Mouse (Mus musculus): ENCODE results near the gene Tgm5. TPM values are rescaled to one million over a fixed set of nuclear protein-coding genes. Genes with fewer than 3 reads are reported as not detected.
"Not testable (repeated sequence)": the region's sequence is repeated elsewhere in the genome, so short reads cannot be mapped to it uniquely, and the experiment has no call there.

Tgm5 gene
- total RNA-seq (2021), result under 1 TPM; 0.14 to 0.20 TPM

GRCm38 (mm10) chr2:121085480-121086185, at the start of gene Tgm5:
Gene Tgm5 (minus strand): TSS chr2:121085841.
- peak; percentile 14 for DNase-seq
- intact Hi-C loops (cut with DNase I), result no loop called here

- DNase-seq, result no peak
- intact Hi-C loops (cut with DNase I), result no loop called here
Measured at GRCm38 (mm10) chr2:121132822-121133221, 47.2 kb upstream of the Tgm5 start.

GRCm38 (mm10) chr2:121128865-121129620, 43.4 kb upstream of the Tgm5 start:
- no peak for DNase-seq
- intact Hi-C loops (cut with DNase I), result no loop called here

GRCm38 (mm10) chr2:121127536-121127935, 41.9 kb upstream of the Tgm5 start:
- no peak for DNase-seq
- intact Hi-C loops (cut with DNase I), result no loop called here

GRCm38 (mm10) chr2:121126302-121126701, 40.7 kb upstream of the Tgm5 start:
- intact Hi-C loops (cut with DNase I); DNase-seq: not testable (repeated sequence)

GRCm38 (mm10) chr2:121119260-121119659, 33.6 kb upstream of the Tgm5 start:
- no peak for DNase-seq
- intact Hi-C loops (cut with DNase I), result no loop called here

GRCm38 (mm10) chr2:121115418-121115817, 29.8 kb upstream of the Tgm5 start:
- intact Hi-C loops (cut with DNase I), result no loop called here
- DNase-seq, result no peak

GRCm38 (mm10) chr2:121109695-121110094, 24.1 kb upstream of the Tgm5 start, which contains the start of gene Tgm7:
Gene Tgm7 (minus strand): TSS chr2:121109795.
- no peak for DNase-seq
- intact Hi-C loops (cut with DNase I), result no loop called here

- no peak for DNase-seq
- intact Hi-C loops (cut with DNase I), result no loop called here
Measured at GRCm38 (mm10) chr2:121105940-121106339, 20.3 kb upstream of the Tgm5 start.

- intact Hi-C loops (cut with DNase I), result loop anchor here (5.0 kb wide), 1 partner anchor 60 kb away; no protein-coding TSS in a partner anchor
- DNase-seq, result peak; percentile 71
Measured at GRCm38 (mm10) chr2:121102051-121102450, 16.4 kb upstream of the Tgm5 start.

GRCm38 (mm10) chr2:121089751-121090150, 4.1 kb upstream of the Tgm5 start:
- intact Hi-C loops (cut with DNase I), result no loop called here
- DNase-seq, result no peak

GRCm38 (mm10) chr2:121088507-121088906, 2.9 kb upstream of the Tgm5 start:
- intact Hi-C loops (cut with DNase I), result no loop called here
- no peak for DNase-seq

- intact Hi-C loops (cut with DNase I), result no loop called here
Measured at GRCm38 (mm10) chr2:121082626-121083025, 3.0 kb downstream of the Tgm5 start.

GRCm38 (mm10) chr2:121074747-121075146, 10.9 kb downstream of the Tgm5 start:
- DNase-seq, result no peak

More at GRCm38 (mm10) chr2:121082626-121083025, 3.0 kb downstream of the Tgm5 start:
- DNase-seq, result no peak

GRCm38 (mm10) chr2:121071871-121072270, 13.8 kb downstream of the Tgm5 start:
- intact Hi-C loops (cut with DNase I), result no loop called here

More at GRCm38 (mm10) chr2:121074747-121075146, 10.9 kb downstream of the Tgm5 start:
- intact Hi-C loops (cut with DNase I), result no loop called here

GRCm38 (mm10) chr2:121069506-121069905, 16.1 kb downstream of the Tgm5 start:
- intact Hi-C loops (cut with DNase I), result no loop called here
- DNase-seq, result no peak

More at GRCm38 (mm10) chr2:121071871-121072270, 13.8 kb downstream of the Tgm5 start:
- DNase-seq, result no peak

GRCm38 (mm10) chr2:121067116-121067515, 18.5 kb downstream of the Tgm5 start:
- DNase-seq, result no peak
- intact Hi-C loops (cut with DNase I), result no loop called here

GRCm38 (mm10) chr2:121061315-121061714, 24.3 kb downstream of the Tgm5 start:
- DNase-seq, result no peak
- intact Hi-C loops (cut with DNase I), result no loop called here

- no peak for DNase-seq
Measured at GRCm38 (mm10) chr2:121057997-121058396, 27.6 kb downstream of the Tgm5 start.

GRCm38 (mm10) chr2:121055915-121056314, 29.7 kb downstream of the Tgm5 start:
- intact Hi-C loops (cut with DNase I), result no loop called here
- no peak for DNase-seq

More at GRCm38 (mm10) chr2:121057997-121058396, 27.6 kb downstream of the Tgm5 start:
- intact Hi-C loops (cut with DNase I), result no loop called here

- intact Hi-C loops (cut with DNase I), result no loop called here
- DNase-seq, result no peak
Measured at GRCm38 (mm10) chr2:121054060-121054459, 31.6 kb downstream of the Tgm5 start.

- intact Hi-C loops (cut with DNase I), result no loop called here
Measured at GRCm38 (mm10) chr2:121052176-121052575, 33.5 kb downstream of the Tgm5 start.

More at GRCm38 (mm10) chr2:121052176-121052575, 33.5 kb downstream of the Tgm5 start:
- no peak for DNase-seq

Data from left cerebral cortex, postnatal 4 days (tissue).